Comparison of ENCODE assay signal across 11 mouse cellular contexts in the genomic region with DNA sequence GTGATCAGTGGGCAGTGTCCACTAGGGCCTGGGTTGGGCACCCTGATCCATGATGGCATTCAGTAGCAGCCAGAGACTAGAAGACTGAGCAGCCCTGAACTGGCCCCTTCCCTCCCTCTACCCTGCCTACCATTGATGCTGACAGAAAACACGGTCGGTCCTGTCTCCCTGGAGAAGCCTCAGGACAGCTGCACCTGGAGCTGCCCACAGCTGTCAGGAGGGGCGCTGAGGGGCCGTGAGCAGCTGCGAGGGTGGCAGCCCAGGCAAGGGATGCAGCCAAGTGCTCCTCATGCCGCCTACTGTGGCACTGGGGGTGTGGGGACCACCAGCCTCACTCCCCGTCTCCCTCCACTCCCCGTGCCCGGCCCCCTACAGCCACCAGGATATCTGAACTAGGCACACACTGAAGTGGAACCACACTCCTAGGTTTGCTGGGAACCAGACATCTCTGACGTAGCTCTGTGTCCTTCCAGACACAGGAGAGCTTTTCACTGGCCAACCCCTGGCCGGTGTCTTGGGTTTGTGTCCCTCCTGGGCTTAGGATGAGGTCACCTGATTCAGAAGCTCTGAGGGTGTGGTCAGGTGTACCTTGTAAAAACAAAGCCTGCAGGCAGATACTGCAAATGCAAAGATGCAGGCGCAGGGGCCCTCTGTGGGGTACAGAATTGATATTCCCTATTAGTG.
DNase-seq lines count a peak whose midpoint lies in the region; ATAC-seq and TF ChIP-seq lines count a peak whose summit lies in the region.
"Had no signal": no experiment of that assay in that cellular context is flagged by ENCODE, and none has a peak within 500 bp of the region (broad histone marks: within the 10 kb centered on the region; RNA-seq: fewer than 3 reads in every experiment).

No protein-coding gene starts in this region.

- no peak overlapping the region for H3K4me2 ChIP-seq in embryonic facial prominence, embryonic 12.5 days (replicated peaks)
- H3K4me2 ChIP-seq in hindbrain, embryonic 13.5 days = no peak overlapping the region
- no peak overlapping the region for H3K4me2 ChIP-seq in neural tube, embryonic 13.5 days
- H3K4me2 ChIP-seq: heart, embryonic 15.5 days had no signal

- intact Hi-C loops in left cerebral cortex, adult 2 months (cut with DNase I) = no loop called here

- H3K9me3 ChIP-seq in embryonic facial prominence, embryonic 12.5 days = no peaks in the 10 kb centered on the region
- no peaks in the 10 kb centered on the region for H3K9me3 ChIP-seq in hindbrain, embryonic 13.5 days
- H3K9me3 ChIP-seq in neural tube, embryonic 13.5 days = no peaks in the 10 kb centered on the region
- H3K9me3 ChIP-seq: heart, embryonic 15.5 days had no signal

- no peak for TF ChIP-seq CTCF in left cerebral cortex, adult 2 months (IDR thresholded peaks at IDR 0.05)

- peaks cover 16% of the 10 kb centered on the region for H3K4me1 ChIP-seq in embryonic facial prominence, embryonic 12.5 days
- peaks cover 21% of the 10 kb centered on the region for H3K4me1 ChIP-seq in hindbrain, embryonic 13.5 days (replicated peaks)
- H3K4me1 ChIP-seq in neural tube, embryonic 13.5 days (replicated peaks) = peaks cover 28% of the 10 kb centered on the region

- H3K27ac ChIP-seq in left cerebral cortex, adult 2 months = peak overlapping the region; percentile 65
- peak overlapping the region; percentile 25; the same call in 1 of the 2 replicates for H3K27ac ChIP-seq in embryonic facial prominence, embryonic 12.5 days
- peak overlapping the region; percentile 58 for H3K27ac ChIP-seq in hindbrain, embryonic 13.5 days
- H3K27ac ChIP-seq in neural tube, embryonic 13.5 days (replicated peaks) = peak overlapping the region; percentile 69
- H3K27ac ChIP-seq: heart, embryonic 15.5 days had no signal

- H3K9ac ChIP-seq in embryonic facial prominence, embryonic 12.5 days = no peak overlapping the region
- peak overlapping the region; percentile 53 for H3K9ac ChIP-seq in hindbrain, embryonic 13.5 days
- peak overlapping the region; percentile 35 for H3K9ac ChIP-seq in neural tube, embryonic 13.5 days
- H3K9ac ChIP-seq: heart, embryonic 15.5 days had no signal

- no peaks in the 10 kb centered on the region for H3K27me3 ChIP-seq in embryonic facial prominence, embryonic 12.5 days
- no peaks in the 10 kb centered on the region for H3K27me3 ChIP-seq in hindbrain, embryonic 13.5 days
- no peaks in the 10 kb centered on the region for H3K27me3 ChIP-seq in neural tube, embryonic 13.5 days
- H3K27me3 ChIP-seq: heart, embryonic 15.5 days had no signal

- peaks cover 32% of the 10 kb centered on the region for H3K36me3 ChIP-seq in embryonic facial prominence, embryonic 12.5 days
- H3K36me3 ChIP-seq in hindbrain, embryonic 13.5 days = peaks cover 14% of the 10 kb centered on the region
- H3K36me3 ChIP-seq in neural tube, embryonic 13.5 days = 0 out of 2 replicates have a peak, but pooled peaks cover 4% of the 10 kb centered on the region

- peak; percentile 38; the same call in 1 of the 2 replicates for ATAC-seq in embryonic facial prominence, embryonic 12.5 days (ENCODE audit: insufficient number of reproducible peaks, insufficient read depth, low FRiP score, low TSS enrichment)
- ATAC-seq in hindbrain, embryonic 13.5 days (ENCODE audit: low FRiP score) = 0 out of 2 replicates have a peak, but pooled peaks have one; percentile 24
- peak; percentile 76 for ATAC-seq in neural tube, embryonic 13.5 days (ENCODE audit: low read depth)

- 68% methylated on average over 12 of the region's 12 CpGs for WGBS in embryonic facial prominence, embryonic 12.5 days
- 51% methylated on average over 12 of the region's 12 CpGs for WGBS in hindbrain, embryonic 13.5 days
- WGBS in neural tube, embryonic 13.5 days = 47% methylated on average over 12 of the region's 12 CpGs

- no peak overlapping the region for H3K4me3 ChIP-seq in left cerebral cortex, adult 2 months
- no peak overlapping the region for H3K4me3 ChIP-seq in embryonic facial prominence, embryonic 12.5 days
- no peak overlapping the region for H3K4me3 ChIP-seq in hindbrain, embryonic 13.5 days
- no peak overlapping the region for H3K4me3 ChIP-seq in neural tube, embryonic 13.5 days
- H3K4me3 ChIP-seq: heart, embryonic 15.5 days had no signal

- DNase-seq in left cerebral cortex, adult 2 months (ENCODE audit: extremely low spot score in 1 of 2, low spot score in 2 of 2) = no peak
- DNase-seq in left cerebral cortex, adult 11 months (ENCODE audit: low spot score) = no peak
- no peak for DNase-seq in frontal cortex, adult 2 months (ENCODE audit: extremely low spot score in 1 of 2, low spot score in 1 of 2)
- no peak for DNase-seq in embryo, embryonic 10.5 days (ENCODE audit: low spot score)
- DNase-seq: cerebellum, adult 2 months; gastrocnemius, postnatal 10 days; kidney, postnatal 25 days had no signal

Comparison
In these comparisons a context has a peak if more than half of its experiments do, and no peak if none do; other contexts are left out.
1. ATAC-seq: peak in every context shown above with its lines; median percentile 76 in neural tube, embryonic 13.5 days; 38 in embryonic facial prominence, embryonic 12.5 days; 24 in hindbrain, embryonic 13.5 days.